Mouse (Mus musculus) embryo, embryonic 10 days (tissue): ENCODE data around the gene Zcchc2.

Experiments
- DNase-seq: peaks from one replicate; pipeline ENCODE4 v3.0.0-alpha.2; 2015; ENCODE audit warnings: low spot score

The Zcchc2 gene

GRCm38 (mm10) chr1:105988903-105989639, 1.1 kb upstream of the Zcchc2 start:
- DNase-seq: no peak

- DNase-seq: no peak
These were observed 594 bp upstream of the Zcchc2 start for GRCm38 (mm10) chr1:105989640-105989984.

GRCm38 (mm10) chr1:105990911-105991761, 930 bp downstream of the Zcchc2 start:
- peak; percentile 69 for DNase-seq

- no peak for DNase-seq
These were observed 2.0 kb downstream of the Zcchc2 start for GRCm38 (mm10) chr1:105991931-105992837.

- peak; percentile 45 for DNase-seq
These were observed 3.0 kb downstream of the Zcchc2 start for GRCm38 (mm10) chr1:105993196-105993595.

- peak; percentile 92 for DNase-seq
These were observed 3.5 kb downstream of the Zcchc2 start for GRCm38 (mm10) chr1:105993601-105994209.

- DNase-seq: no peak
These were observed 5.8 kb downstream of the Zcchc2 start for GRCm38 (mm10) chr1:105995966-105996365.

- DNase-seq: no peak
These were observed 7.1 kb downstream of the Zcchc2 start for GRCm38 (mm10) chr1:105997282-105997681.

- no peak for DNase-seq
These were observed 9.6 kb downstream of the Zcchc2 start for GRCm38 (mm10) chr1:105999802-106000201.

- no peak for DNase-seq
These were observed 17.4 kb downstream of the Zcchc2 start for GRCm38 (mm10) chr1:106007581-106007980.

- DNase-seq: no peak
These were observed 20.9 kb downstream of the Zcchc2 start for GRCm38 (mm10) chr1:106011097-106011496.

- no peak for DNase-seq
These were observed 23.6 kb downstream of the Zcchc2 start for GRCm38 (mm10) chr1:106013759-106014158.

- DNase-seq: no peak
These were observed 26.1 kb downstream of the Zcchc2 start for GRCm38 (mm10) chr1:106016262-106016661.

GRCm38 (mm10) chr1:106019854-106020253, 29.6 kb downstream of the Zcchc2 start:
- no peak for DNase-seq

- DNase-seq: no peak
These were observed 32.8 kb downstream of the Zcchc2 start for GRCm38 (mm10) chr1:106022998-106023397.

GRCm38 (mm10) chr1:106024254-106024653, 34.0 kb downstream of the Zcchc2 start:
- DNase-seq: no peak

GRCm38 (mm10) chr1:106024778-106025177, 34.6 kb downstream of the Zcchc2 start:
- DNase-seq: no peak

GRCm38 (mm10) chr1:106029769-106030168, 39.6 kb downstream of the Zcchc2 start:
- DNase-seq: no peak

GRCm38 (mm10) chr1:106030331-106030730, 40.1 kb downstream of the Zcchc2 start:
- DNase-seq: no peak

GRCm38 (mm10) chr1:106030886-106031285, 40.7 kb downstream of the Zcchc2 start:
- DNase-seq: no peak

- DNase-seq: no peak
These were observed 41.7 kb downstream of the Zcchc2 start for GRCm38 (mm10) chr1:106031908-106032307.

GRCm38 (mm10) chr1:106034776-106035175, 44.6 kb downstream of the Zcchc2 start:
- DNase-seq: no peak
